Mouse (Mus musculus): ENCODE measurements around the gene Sstr2. TPM values are rescaled to one million over a fixed set of nuclear protein-coding genes. Genes with fewer than 3 reads are reported as not detected.
A peak's percentile ranks its signal among the peaks of the same experiment; 100 is the strongest.

Sstr2 gene
- polyA plus RNA-seq, 1 experiment = 0.57 TPM

DNA sequence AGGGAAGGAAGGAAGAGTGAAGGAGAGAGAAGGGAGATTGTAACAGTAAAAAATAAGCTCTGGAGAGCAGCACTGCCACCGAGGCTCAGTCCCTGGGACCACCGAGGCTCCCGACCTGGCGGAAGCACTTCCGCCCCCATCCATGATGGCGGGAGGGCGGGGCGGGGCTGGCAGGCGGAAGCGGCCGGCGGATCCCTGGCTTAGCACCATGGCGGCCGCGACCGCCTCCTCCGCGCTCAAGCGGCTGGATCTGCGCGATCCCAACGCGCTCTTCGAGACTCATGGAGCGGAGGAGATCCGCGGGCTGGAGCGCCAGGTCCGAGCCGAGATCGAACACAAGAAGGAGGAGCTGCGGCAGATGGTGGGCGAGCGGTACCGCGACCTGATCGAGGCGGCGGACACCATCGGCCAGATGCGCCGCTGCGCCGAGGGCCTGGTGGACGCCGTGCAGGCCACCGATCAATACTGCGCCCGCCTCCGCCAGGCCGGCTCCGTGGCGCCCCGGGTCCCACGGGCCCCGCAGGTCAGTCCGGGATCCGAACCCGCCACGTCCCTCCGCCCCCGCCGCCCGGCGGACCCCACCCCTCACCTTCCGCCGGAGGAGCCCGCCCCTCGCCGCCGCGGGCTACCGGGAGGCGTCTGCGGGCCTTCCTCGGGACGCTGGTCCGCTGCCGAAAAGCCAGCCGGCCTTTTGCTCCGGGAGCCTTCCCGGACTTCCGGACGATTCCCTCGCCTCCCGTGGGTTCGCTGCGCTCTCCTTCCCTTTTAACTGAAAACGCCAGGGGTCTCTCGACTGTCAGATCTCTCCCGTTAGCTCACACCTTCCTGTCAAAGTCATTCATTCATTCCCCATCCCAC, 30.4 kb downstream of the Sstr2 start, which contains the start of gene Slc39a11:
Slc39a11 (minus strand) TSS at position 727 of the 858 bp plus-strand sequence.
- H3K9me3 ChIP-seq (replicated peaks; ENCODE audit: control insufficient read depth, insufficient read depth, low read length, poor library complexity, severe bottlenecking) = no peaks in the 10 kb centered on the region
- H3K36me3 ChIP-seq (ENCODE audit: control insufficient read depth, insufficient read depth, low read length, poor library complexity, severe bottlenecking) = peaks cover 6% of the 10 kb centered on the region
- H3K9ac ChIP-seq (ENCODE audit: low read depth, poor library complexity, severe bottlenecking) = peak within 1 kb of the TSS; percentile 90
- H3K27me3 ChIP-seq (ENCODE audit: control insufficient read depth, insufficient read depth, low read length, poor library complexity, severe bottlenecking) = no peaks in the 10 kb centered on the region
- TF ChIP-seq EP300 (IDR thresholded peaks at IDR 0.05; ENCODE audit: insufficient read depth, low read depth, low read length) = no peak
- TF ChIP-seq CTCF (IDR thresholded peaks at IDR 0.05; ENCODE audit: low read depth, low read length) = no peak
- TF ChIP-seq POLR2A (IDR thresholded peaks at IDR 0.05; ENCODE audit: insufficient read depth, low read length) = no peak
- H3K27ac ChIP-seq (ENCODE audit: insufficient read depth, low read length) = peak within 1 kb of the TSS; percentile 47; the same call in 1 of the 2 replicates
- H3K4me1 ChIP-seq (ENCODE audit: control insufficient read depth, insufficient read depth, low read length) = peaks cover 4% of the 10 kb centered on the region
- H3K4me3 ChIP-seq (ENCODE audit: low read depth, low read length) = peak within 1 kb of the TSS; percentile 99

DNA sequence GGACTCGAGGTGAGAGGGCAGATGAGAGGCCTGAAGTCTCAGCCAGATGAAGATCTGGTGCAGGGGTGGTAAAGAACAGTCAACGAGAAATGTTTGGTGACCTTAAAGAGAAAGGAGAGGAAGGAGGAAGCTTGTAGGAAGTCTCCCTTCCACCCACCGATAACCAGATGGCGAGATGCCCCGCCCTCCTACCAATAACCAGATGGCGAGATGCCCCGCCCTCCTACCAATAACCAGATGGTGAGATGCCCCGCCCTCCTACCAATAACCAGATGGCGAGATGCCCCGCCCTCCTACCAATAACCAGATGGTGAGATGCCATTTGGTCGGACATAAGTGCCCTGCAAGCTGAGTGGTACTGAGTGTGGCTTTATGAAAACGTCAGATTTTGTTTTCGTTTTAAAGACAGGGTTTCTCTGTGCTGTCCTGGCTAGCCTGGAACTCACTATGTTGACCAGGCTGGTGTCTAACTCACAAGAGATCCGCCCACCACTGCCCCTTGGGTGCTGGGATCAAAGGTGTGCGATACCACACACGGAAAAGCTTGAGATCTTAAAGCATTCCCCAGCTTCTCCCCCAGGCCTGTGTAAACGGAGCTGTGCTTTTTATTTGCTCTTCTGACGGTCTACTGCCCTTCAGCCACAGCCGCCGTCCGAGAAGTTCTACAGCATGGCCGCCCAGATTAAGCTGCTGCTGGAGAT, 32.2 kb downstream of the Sstr2 start:
- H3K27me3 ChIP-seq (ENCODE audit: control insufficient read depth, insufficient read depth, low read length, poor library complexity, severe bottlenecking) = no peaks in the 10 kb centered on the region
- H3K36me3 ChIP-seq (ENCODE audit: control insufficient read depth, insufficient read depth, low read length, poor library complexity, severe bottlenecking) = peaks cover 19% of the 10 kb centered on the region
- no peaks in the 10 kb centered on the region for H3K9me3 ChIP-seq (replicated peaks; ENCODE audit: control insufficient read depth, insufficient read depth, low read length, poor library complexity, severe bottlenecking)
- peak overlapping the region; percentile 48 for H3K27ac ChIP-seq (ENCODE audit: insufficient read depth, low read length)
- peak overlapping the region; percentile 29 for H3K4me3 ChIP-seq (ENCODE audit: low read depth, low read length)
- peaks cover 4% of the 10 kb centered on the region for H3K4me1 ChIP-seq (ENCODE audit: control insufficient read depth, insufficient read depth, low read length)
- TF ChIP-seq CTCF (IDR thresholded peaks at IDR 0.05; ENCODE audit: low read depth, low read length) (no peak), EP300 (IDR thresholded peaks at IDR 0.05; ENCODE audit: insufficient read depth, low read depth, low read length) (0 out of 2 replicates have a peak, but pooled peaks have one; percentile 31)
- peak overlapping the region; percentile 28 for H3K9ac ChIP-seq (ENCODE audit: low read depth, poor library complexity, severe bottlenecking)

DNA sequence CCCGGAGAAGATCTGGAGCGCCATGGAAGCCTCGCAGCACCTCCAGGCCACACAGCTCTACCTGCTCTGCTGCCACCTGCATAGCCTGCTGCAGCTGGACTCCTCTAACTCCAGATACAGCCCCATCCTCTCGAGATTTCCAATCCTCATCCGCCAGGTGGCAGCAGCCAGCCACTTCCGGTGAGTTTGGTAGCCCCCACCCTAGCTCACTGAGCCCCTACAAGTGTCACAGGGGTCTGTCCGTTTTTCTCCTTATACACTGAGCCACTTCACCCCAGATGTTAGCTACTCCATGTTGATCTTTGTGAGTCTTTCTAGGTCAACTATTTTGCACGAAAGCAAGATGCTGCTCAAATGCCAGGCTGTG, 32.7 kb downstream of the Sstr2 start:
- Histone ChIP-seq H3K27ac (ENCODE audit: insufficient read depth, low read length) (peak overlapping the region; percentile 48), H3K36me3 (ENCODE audit: control insufficient read depth, insufficient read depth, low read length, poor library complexity, severe bottlenecking) (peaks cover 21% of the 10 kb centered on the region)

DNA sequence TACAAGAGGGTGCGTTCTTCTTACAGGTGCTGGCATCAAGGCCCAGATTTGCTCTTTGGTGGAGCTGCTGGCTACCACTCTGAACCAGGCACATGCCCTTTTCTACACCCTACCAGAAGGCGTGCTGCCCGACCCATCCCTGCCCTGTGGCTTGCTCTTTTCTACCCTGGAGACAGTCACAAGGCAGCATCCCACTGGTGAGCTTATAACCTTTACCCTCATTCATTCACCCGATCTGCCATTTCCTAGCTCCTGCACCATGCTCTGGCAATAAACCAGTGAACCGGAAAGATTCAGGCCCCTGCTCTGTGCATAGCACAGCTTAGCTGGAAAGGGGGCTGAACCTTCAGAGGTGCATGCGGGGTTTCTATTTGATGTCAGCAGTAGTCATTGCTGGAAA, 33.4 kb downstream of the Sstr2 start:
- Histone ChIP-seq H3K36me3 (ENCODE audit: control insufficient read depth, insufficient read depth, low read length, poor library complexity, severe bottlenecking) (peaks cover 21% of the 10 kb centered on the region), H3K4me1 (ENCODE audit: control insufficient read depth, insufficient read depth, low read length) (peaks cover 4% of the 10 kb centered on the region)

More for the DNA sequence above, 32.7 kb downstream of the Sstr2 start:
- no peaks in the 10 kb centered on the region for H3K27me3 ChIP-seq (ENCODE audit: control insufficient read depth, insufficient read depth, low read length, poor library complexity, severe bottlenecking)
- peak overlapping the region; percentile 26 for H3K4me3 ChIP-seq (ENCODE audit: low read depth, low read length)
- peaks cover 4% of the 10 kb centered on the region for H3K4me1 ChIP-seq (ENCODE audit: control insufficient read depth, insufficient read depth, low read length)
- peak overlapping the region; percentile 28 for H3K9ac ChIP-seq (ENCODE audit: low read depth, poor library complexity, severe bottlenecking)
- H3K9me3 ChIP-seq (replicated peaks; ENCODE audit: control insufficient read depth, insufficient read depth, low read length, poor library complexity, severe bottlenecking) = no peaks in the 10 kb centered on the region
- peak; percentile 75 for TF ChIP-seq CTCF (IDR thresholded peaks at IDR 0.05; ENCODE audit: low read depth, low read length)
- no peak for TF ChIP-seq POLR2A (IDR thresholded peaks at IDR 0.05; ENCODE audit: insufficient read depth, low read length)

DNA sequence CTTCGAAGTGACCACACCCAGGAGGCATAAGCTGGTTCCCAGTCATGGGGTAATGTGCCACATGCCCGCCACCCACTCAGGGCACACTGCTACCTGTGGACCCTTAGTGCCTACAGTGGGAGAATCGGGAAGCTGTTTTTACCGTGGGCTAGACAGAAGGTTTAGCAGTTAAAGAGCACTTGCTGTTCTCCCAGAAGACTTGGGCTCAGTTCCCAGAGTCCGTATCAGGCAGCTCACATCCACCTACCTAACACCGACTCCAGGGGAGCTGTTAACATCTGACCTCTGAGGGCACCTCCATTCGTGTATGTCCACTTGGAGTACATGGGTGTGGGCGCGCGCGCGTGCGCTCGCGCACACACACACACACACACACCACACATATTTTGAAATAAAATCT, 35.0 kb downstream of the Sstr2 start:
- Histone ChIP-seq H3K27me3 (ENCODE audit: control insufficient read depth, insufficient read depth, low read length, poor library complexity, severe bottlenecking) (no peaks in the 10 kb centered on the region), H3K9ac (ENCODE audit: low read depth, poor library complexity, severe bottlenecking) (no peak overlapping the region), H3K36me3 (ENCODE audit: control insufficient read depth, insufficient read depth, low read length, poor library complexity, severe bottlenecking) (peaks cover 21% of the 10 kb centered on the region), H3K27ac (ENCODE audit: insufficient read depth, low read length) (no peak overlapping the region), H3K4me3 (ENCODE audit: low read depth, low read length) (no peak overlapping the region), H3K4me1 (ENCODE audit: control insufficient read depth, insufficient read depth, low read length) (peaks cover 4% of the 10 kb centered on the region), H3K9me3 (replicated peaks; ENCODE audit: control insufficient read depth, insufficient read depth, low read length, poor library complexity, severe bottlenecking) (no peaks in the 10 kb centered on the region)
- TF ChIP-seq EP300 (IDR thresholded peaks at IDR 0.05; ENCODE audit: insufficient read depth, low read depth, low read length) (no peak), POLR2A (IDR thresholded peaks at IDR 0.05; ENCODE audit: insufficient read depth, low read length) (no peak), CTCF (IDR thresholded peaks at IDR 0.05; ENCODE audit: low read depth, low read length) (no peak)

More for the DNA sequence above, 33.4 kb downstream of the Sstr2 start:
- H3K27me3 ChIP-seq (ENCODE audit: control insufficient read depth, insufficient read depth, low read length, poor library complexity, severe bottlenecking) = no peaks in the 10 kb centered on the region
- TF ChIP-seq POLR2A (IDR thresholded peaks at IDR 0.05; ENCODE audit: insufficient read depth, low read length) = no peak
- TF ChIP-seq CTCF (IDR thresholded peaks at IDR 0.05; ENCODE audit: low read depth, low read length) = no peak
- TF ChIP-seq EP300 (IDR thresholded peaks at IDR 0.05; ENCODE audit: insufficient read depth, low read depth, low read length) = no peak
- H3K9ac ChIP-seq (ENCODE audit: low read depth, poor library complexity, severe bottlenecking) = no peak overlapping the region
- H3K9me3 ChIP-seq (replicated peaks; ENCODE audit: control insufficient read depth, insufficient read depth, low read length, poor library complexity, severe bottlenecking) = no peaks in the 10 kb centered on the region
- no peak overlapping the region for H3K27ac ChIP-seq (ENCODE audit: insufficient read depth, low read length)
- no peak overlapping the region for H3K4me3 ChIP-seq (ENCODE audit: low read depth, low read length)
